Mouse (Mus musculus) heart, postnatal 10 days (tissue): ENCODE data around the gene Zfp592. TPM values are rescaled to one million over a fixed set of nuclear protein-coding genes. Genes with fewer than 3 reads are reported as not detected.
A peak's percentile ranks its signal among the peaks of the same experiment; 100 is the strongest.
"Not testable (repeated sequence)": the region's sequence is repeated elsewhere in the genome, so short reads cannot be mapped to it uniquely, and the experiment has no call there.

Experiments used
- DNase-seq, 2 experiments: peaks; one replicate each; pipeline ENCODE4 v3.0.0; 2021
- intact Hi-C: fragments of 180-260 bp; cut with DNase I; formaldehyde crosslinking; loops from one replicate; pipeline ENCODE4 v1.15.1; 2025
- total RNA-seq, 2 experiments: library from RNA; stranded (reverse); gene quantifications; 2 replicates each; pipeline ENCODE4 v1.2.3; 2021

Zfp592 gene
- total RNA-seq, result 10 to 100 TPM; 22.9 to 24.9 TPM

GRCm38 (mm10) chr7:80992980-80993833, at the start of gene Zfp592:
Gene Zfp592, plus strand, starts transcription at chr7:80993681.
- intact Hi-C loops, result loop anchor here (5.0 to 10.0 kb wide), 2 partner anchors 91 to 352 kb away; partner anchors contain the start of genes Rps17 and Wdr73

GRCm38 (mm10) chr7:80947445-80948350, 45.8 kb upstream of the Zfp592 start, which contains the start of gene Sec11a:
Gene Sec11a, minus strand, starts transcription at chr7:80947780.
- intact Hi-C loops, result loop anchor here (2.0 kb wide), 1 partner anchor 39 kb away; no protein-coding TSS in a partner anchor
- peak; percentile 96 to 97 for DNase-seq

More at GRCm38 (mm10) chr7:80992980-80993833, at the start of gene Zfp592:
- DNase-seq, result peak; percentile 87 to 91

- no peak for DNase-seq
- intact Hi-C loops, result no loop called here
Observed at GRCm38 (mm10) chr7:80951461-80951860, 42.0 kb upstream of the Zfp592 start.

- DNase-seq, result no peak
- intact Hi-C loops, result no loop called here
Observed at GRCm38 (mm10) chr7:80952140-80952539, 41.3 kb upstream of the Zfp592 start.

GRCm38 (mm10) chr7:80954251-80954650, 39.2 kb upstream of the Zfp592 start:
- intact Hi-C loops, result no loop called here
- no peak for DNase-seq

GRCm38 (mm10) chr7:80956891-80957290, 36.6 kb upstream of the Zfp592 start:
- DNase-seq, result no peak
- intact Hi-C loops, result no loop called here

GRCm38 (mm10) chr7:80959003-80959402, 34.5 kb upstream of the Zfp592 start:
- intact Hi-C loops, result no loop called here
- DNase-seq, result no peak

GRCm38 (mm10) chr7:80962799-80963198, 30.7 kb upstream of the Zfp592 start:
- DNase-seq, result no peak
- intact Hi-C loops, result no loop called here

GRCm38 (mm10) chr7:80970913-80971312, 22.6 kb upstream of the Zfp592 start:
- DNase-seq, result peak; percentile 38 to 46
- intact Hi-C loops, result no loop called here

GRCm38 (mm10) chr7:80971419-80971818, 22.1 kb upstream of the Zfp592 start:
- intact Hi-C loops, result no loop called here

GRCm38 (mm10) chr7:80972082-80972481, 21.4 kb upstream of the Zfp592 start:
- intact Hi-C loops, result no loop called here
- no peak for DNase-seq

More at GRCm38 (mm10) chr7:80971419-80971818, 22.1 kb upstream of the Zfp592 start:
- no peak for DNase-seq

GRCm38 (mm10) chr7:80972920-80973637, 20.4 kb upstream of the Zfp592 start:
- DNase-seq, intact Hi-C loops: not testable (repeated sequence)

GRCm38 (mm10) chr7:80973638-80974015, 19.9 kb upstream of the Zfp592 start:
- DNase-seq, intact Hi-C loops: not testable (repeated sequence)

GRCm38 (mm10) chr7:80980566-80980965, 12.9 kb upstream of the Zfp592 start:
- DNase-seq, result no peak

GRCm38 (mm10) chr7:80986458-80987187, 6.9 kb upstream of the Zfp592 start:
- no peak for DNase-seq
- intact Hi-C loops, result loop anchor here (2.0 kb wide), 1 partner anchor 38 kb away; no protein-coding TSS in a partner anchor

More at GRCm38 (mm10) chr7:80980566-80980965, 12.9 kb upstream of the Zfp592 start:
- intact Hi-C loops, result no loop called here

GRCm38 (mm10) chr7:80987805-80988625, 5.5 kb upstream of the Zfp592 start:
- intact Hi-C loops, result loop anchor here (2.0 kb wide), 1 partner anchor 39 kb away; no protein-coding TSS in a partner anchor
- no peak for DNase-seq

GRCm38 (mm10) chr7:80990276-80990675, 3.2 kb upstream of the Zfp592 start:
- intact Hi-C loops, result loop anchor here (5.0 to 10.0 kb wide), 2 partner anchors 88 to 355 kb away; partner anchors contain the start of genes Rps17 and Wdr73
- no peak for DNase-seq

GRCm38 (mm10) chr7:80991589-80991988, 1.9 kb upstream of the Zfp592 start:
- intact Hi-C loops, result loop anchor here (5.0 to 10.0 kb wide), 2 partner anchors 89 to 353 kb away; partner anchors contain the start of genes Rps17 and Wdr73
- DNase-seq, result no peak
